Mouse (Mus musculus): ENCODE measurements around the gene Gm49333. TPM values are rescaled to one million over a fixed set of nuclear protein-coding genes. Genes with fewer than 3 reads are reported as not detected.
A peak's percentile ranks its signal among the peaks of the same experiment; 100 is the strongest.
"Not testable (repeated sequence)": the region's sequence is repeated elsewhere in the genome, so short reads cannot be mapped to it uniquely, and the experiment has no call there.

The Gm49333 gene
- total and polyA plus RNA-seq, 2 experiments: not detected

GRCm38 (mm10) chr16:20653315-20653714 lies 41.9 kb downstream of the Gm49333 start:
- TF ChIP-seq CTCF (IDR thresholded peaks at IDR 0.05; ENCODE audit: low read depth, low read length) (no peak), POLR2A (IDR thresholded peaks at IDR 0.05; ENCODE audit: extremely low read depth, insufficient read depth, low read length) (no peak)
- Histone ChIP-seq H3K36me3 (ENCODE audit: control insufficient read depth, insufficient read depth, low read length) (peaks cover 46% of the 10 kb centered on the region), H3K4me3 (ENCODE audit: insufficient read depth, low read depth, low read length) (no peak overlapping the region), H3K79me2 (ENCODE audit: control insufficient read depth, insufficient read depth, low read length) (peaks cover 10% of the 10 kb centered on the region; the same call in 1 of the 2 replicates), H3K27ac (replicated peaks; ENCODE audit: insufficient read depth, low read depth, low read length) (no peak overlapping the region), H3K27me3 (ENCODE audit: control insufficient read depth, insufficient read depth, low read length) (no peaks in the 10 kb centered on the region), H3K4me1 (ENCODE audit: control insufficient read depth, insufficient read depth, low read length) (peaks cover 5% of the 10 kb centered on the region), H3K9ac (ENCODE audit: low read depth, low read length) (no peak overlapping the region)
- WGBS: 70% methylated on average over 2 of the region's 2 CpGs
- DNase-seq (ENCODE audit: extremely low read depth, low read depth, low spot score): no peak

DNA sequence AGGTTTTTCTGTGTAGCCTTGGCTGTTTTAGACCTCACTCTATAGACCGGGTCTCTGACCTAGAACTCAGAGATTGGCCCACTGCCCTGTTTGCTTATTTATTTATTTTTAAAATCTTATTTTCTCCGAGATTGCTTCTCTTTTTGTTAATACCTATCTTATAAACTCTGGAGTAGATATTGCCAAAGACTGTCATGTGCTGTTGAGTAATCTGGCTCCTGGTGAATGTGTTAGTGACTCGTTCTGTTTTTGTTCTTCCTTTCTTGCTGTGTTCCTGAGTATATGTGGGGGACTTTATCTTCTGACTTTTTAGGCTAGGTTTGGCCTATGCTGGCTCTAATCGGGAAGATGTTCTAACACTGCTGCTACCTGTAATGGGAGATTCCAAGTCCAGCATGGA lies 46.3 kb downstream of the Gm49333 start:
- Histone ChIP-seq H3K9ac (ENCODE audit: low read depth, low read length) (no peak overlapping the region), H3K4me1 (ENCODE audit: control insufficient read depth, insufficient read depth, low read length) (peaks cover 2% of the 10 kb centered on the region; the same call in 1 of the 2 replicates), H3K27ac (replicated peaks; ENCODE audit: insufficient read depth, low read depth, low read length) (no peak overlapping the region), H3K4me3 (ENCODE audit: insufficient read depth, low read depth, low read length) (no peak overlapping the region), H3K27me3 (ENCODE audit: control insufficient read depth, insufficient read depth, low read length) (no peaks in the 10 kb centered on the region), H3K79me2 (ENCODE audit: control insufficient read depth, insufficient read depth, low read length) (peaks cover 4% of the 10 kb centered on the region; the same call in 1 of the 2 replicates), H3K36me3 (ENCODE audit: control insufficient read depth, insufficient read depth, low read length) (peaks cover 83% of the 10 kb centered on the region)
- 71% methylated on average over 4 of the region's 4 CpGs for WGBS
- no peak for DNase-seq (ENCODE audit: extremely low read depth, low read depth, low spot score)
- TF ChIP-seq CTCF (IDR thresholded peaks at IDR 0.05; ENCODE audit: low read depth, low read length) (no peak), POLR2A (IDR thresholded peaks at IDR 0.05; ENCODE audit: extremely low read depth, insufficient read depth, low read length) (no peak)

DNA sequence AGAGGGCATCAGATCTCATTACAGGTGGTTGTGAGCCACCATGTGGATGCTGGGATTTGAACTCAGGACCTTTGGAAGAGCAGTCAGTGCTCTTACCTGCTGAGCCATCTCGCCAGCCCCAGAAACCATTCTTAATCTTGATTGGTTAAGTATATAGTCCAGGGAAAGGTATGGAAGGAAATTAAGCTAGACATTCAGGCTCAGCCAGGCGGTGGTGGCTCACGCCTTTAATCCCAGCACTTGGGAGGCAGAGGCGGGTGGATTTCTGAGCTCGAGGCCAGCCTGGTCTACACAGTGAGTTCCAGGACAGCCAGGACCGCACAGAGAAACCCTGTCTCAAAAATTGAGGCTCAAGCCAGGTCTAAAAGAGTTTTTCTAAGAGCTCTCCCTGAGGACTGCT lies 56.6 kb downstream of the Gm49333 start, which contains the start of gene Eif4g1:
Eif4g1 (plus strand) TSS at position 301 of the 400 bp plus-strand sequence.
- not testable (repeated sequence) for H3K4me1 ChIP-seq (ENCODE audit: control insufficient read depth, insufficient read depth, low read length); H3K9ac ChIP-seq (ENCODE audit: low read depth, low read length); H3K79me2 ChIP-seq (ENCODE audit: control insufficient read depth, insufficient read depth, low read length); H3K27me3 ChIP-seq (ENCODE audit: control insufficient read depth, insufficient read depth, low read length); H3K36me3 ChIP-seq (ENCODE audit: control insufficient read depth, insufficient read depth, low read length); DNase-seq (ENCODE audit: extremely low read depth, low read depth, low spot score); H3K4me3 ChIP-seq (ENCODE audit: insufficient read depth, low read depth, low read length); H3K27ac ChIP-seq (replicated peaks; ENCODE audit: insufficient read depth, low read depth, low read length)
- 98% methylated on average over 5 of the region's 6 CpGs for WGBS

DNA sequence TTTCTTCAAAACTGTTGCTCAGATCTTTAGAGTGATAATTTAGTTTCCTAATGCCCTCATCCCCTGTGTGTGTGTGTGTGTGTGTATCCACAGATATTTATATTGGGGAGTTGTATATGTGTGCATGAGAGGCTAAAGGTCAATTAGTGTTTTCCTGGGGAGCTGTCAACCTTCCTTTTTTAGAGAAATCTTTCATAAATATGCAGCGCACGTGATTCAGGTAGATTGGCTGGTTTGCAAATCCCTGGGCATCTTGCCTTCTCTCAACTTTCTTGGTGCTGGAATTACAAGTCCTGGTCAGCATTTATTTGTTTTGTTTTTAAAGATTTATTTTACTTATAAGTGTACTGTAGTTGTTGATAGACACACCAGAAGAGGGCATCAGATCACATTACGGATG lies 58.9 kb downstream of the Gm49333 start:
- no peak overlapping the region; the same call in 1 of the 2 replicates for H3K27ac ChIP-seq (replicated peaks; ENCODE audit: insufficient read depth, low read depth, low read length)
- DNase-seq (ENCODE audit: extremely low read depth, low read depth, low spot score): peak; percentile 59
- peaks cover 15% of the 10 kb centered on the region for H3K4me1 ChIP-seq (ENCODE audit: control insufficient read depth, insufficient read depth, low read length)
- WGBS: 49% methylated on average over 3 of the region's 3 CpGs
- H3K36me3 ChIP-seq (ENCODE audit: control insufficient read depth, insufficient read depth, low read length): peaks cover under 1% of the 10 kb centered on the region; the same call in 1 of the 2 replicates
- no peaks in the 10 kb centered on the region for H3K27me3 ChIP-seq (ENCODE audit: control insufficient read depth, insufficient read depth, low read length)
- no peak overlapping the region for H3K9ac ChIP-seq (ENCODE audit: low read depth, low read length)
- H3K4me3 ChIP-seq (ENCODE audit: insufficient read depth, low read depth, low read length): no peak overlapping the region
- peaks cover 20% of the 10 kb centered on the region for H3K79me2 ChIP-seq (ENCODE audit: control insufficient read depth, insufficient read depth, low read length)
- no peak for TF ChIP-seq CTCF (IDR thresholded peaks at IDR 0.05; ENCODE audit: low read depth, low read length)
- TF ChIP-seq POLR2A (IDR thresholded peaks at IDR 0.05; ENCODE audit: extremely low read depth, insufficient read depth, low read length): no peak

DNA sequence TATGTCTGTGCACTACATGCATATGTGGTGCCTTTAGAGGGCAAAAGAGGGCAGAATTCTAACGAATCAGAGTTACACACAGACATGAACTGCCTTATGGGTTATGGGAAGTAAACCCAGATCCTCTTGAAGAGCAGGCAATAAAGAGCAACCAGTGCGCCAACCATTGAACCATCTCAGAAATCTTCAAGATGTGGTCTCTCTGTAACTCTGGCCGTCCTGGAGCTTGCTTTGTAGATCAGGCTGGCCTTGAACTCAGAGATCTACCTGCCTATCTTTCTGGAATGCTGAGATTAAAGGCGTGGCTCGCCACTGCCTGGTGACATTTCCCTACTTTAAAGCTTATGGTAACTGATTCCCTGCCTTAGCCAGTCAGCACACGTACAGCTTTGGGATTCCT lies 60.5 kb downstream of the Gm49333 start:
- peaks cover 16% of the 10 kb centered on the region for H3K4me1 ChIP-seq (ENCODE audit: control insufficient read depth, insufficient read depth, low read length)
- H3K4me3 ChIP-seq (ENCODE audit: insufficient read depth, low read depth, low read length): no peak overlapping the region
- no peak overlapping the region for H3K9ac ChIP-seq (ENCODE audit: low read depth, low read length)
- no peaks in the 10 kb centered on the region for H3K27me3 ChIP-seq (ENCODE audit: control insufficient read depth, insufficient read depth, low read length)
- no peak for TF ChIP-seq CTCF (IDR thresholded peaks at IDR 0.05; ENCODE audit: low read depth, low read length)
- TF ChIP-seq POLR2A (IDR thresholded peaks at IDR 0.05; ENCODE audit: extremely low read depth, insufficient read depth, low read length): no peak
- H3K27ac ChIP-seq (replicated peaks; ENCODE audit: insufficient read depth, low read depth, low read length): peak overlapping the region; percentile 18; the same call in 1 of the 2 replicates
- peaks cover 24% of the 10 kb centered on the region for H3K79me2 ChIP-seq (ENCODE audit: control insufficient read depth, insufficient read depth, low read length)
- H3K36me3 ChIP-seq (ENCODE audit: control insufficient read depth, insufficient read depth, low read length): peaks cover 14% of the 10 kb centered on the region
- WGBS: 19% methylated on average over 6 of the region's 6 CpGs
- no peak for DNase-seq (ENCODE audit: extremely low read depth, low read depth, low spot score)

DNA sequence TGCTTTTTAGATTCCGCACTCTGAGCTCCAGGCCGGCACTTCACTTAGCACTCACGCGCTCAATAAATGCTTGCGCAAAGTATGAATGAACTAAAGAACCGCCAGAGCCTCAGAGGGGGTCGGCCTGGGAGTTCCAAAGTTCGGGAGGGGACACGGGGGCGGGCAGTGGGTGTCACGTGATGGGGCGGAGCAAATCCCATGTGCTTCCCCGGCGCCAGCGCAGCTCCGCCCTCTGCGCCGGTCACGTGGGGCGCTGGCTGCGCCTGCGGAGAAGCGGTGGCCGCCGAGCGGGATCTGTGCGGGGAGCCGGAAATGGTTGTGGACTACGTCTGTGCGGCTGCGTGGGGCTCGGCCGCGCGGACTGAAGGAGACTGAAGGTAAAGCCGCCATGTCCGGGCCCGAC lies 61.1 kb downstream of the Gm49333 start:
- TF ChIP-seq CTCF (IDR thresholded peaks at IDR 0.05; ENCODE audit: low read depth, low read length): no peak
- peak; percentile 86 for TF ChIP-seq POLR2A (IDR thresholded peaks at IDR 0.05; ENCODE audit: extremely low read depth, insufficient read depth, low read length)
- peaks cover 20% of the 10 kb centered on the region for H3K36me3 ChIP-seq (ENCODE audit: control insufficient read depth, insufficient read depth, low read length)
- H3K4me1 ChIP-seq (ENCODE audit: control insufficient read depth, insufficient read depth, low read length): peaks cover 16% of the 10 kb centered on the region
- no peaks in the 10 kb centered on the region for H3K27me3 ChIP-seq (ENCODE audit: control insufficient read depth, insufficient read depth, low read length)
- peaks cover 24% of the 10 kb centered on the region for H3K79me2 ChIP-seq (ENCODE audit: control insufficient read depth, insufficient read depth, low read length)
- WGBS: under 1% methylated on average over 38 of the region's 38 CpGs
- H3K4me3 ChIP-seq (ENCODE audit: insufficient read depth, low read depth, low read length): peak overlapping the region; percentile 81
- peak overlapping the region; percentile 98 for H3K27ac ChIP-seq (replicated peaks; ENCODE audit: insufficient read depth, low read depth, low read length)
- peak; percentile 92 for DNase-seq (ENCODE audit: extremely low read depth, low read depth, low spot score)
- H3K9ac ChIP-seq (ENCODE audit: low read depth, low read length): peak overlapping the region; percentile 93
